Mouse (Mus musculus) cerebellum, adult 2 months (tissue): ENCODE results near the gene Rest. TPM values are rescaled to one million over a fixed set of nuclear protein-coding genes. Genes with fewer than 3 reads are reported as not detected.

Experiments
- DNase-seq, 2 experiments: peaks; one replicate each; pipeline ENCODE4 v3.0.0; 2021
- H3K27ac ChIP-seq: fragments of 200-500 bp; 2 replicates; pipeline ENCODE4 v1.5.1; 2012; ENCODE audit warnings: low read length, control low read depth, inconsistent platforms; ENCODE audit not compliant: insufficient read depth
- H3K27me3 ChIP-seq: fragments of 200-500 bp; 2 replicates; pipeline ENCODE4 v1.6.1; 2012; ENCODE audit warnings: inconsistent platforms, mild to moderate bottlenecking, low read length, moderate library complexity; ENCODE audit not compliant: control insufficient read depth, insufficient read depth
- H3K4me1 ChIP-seq: fragments of 200-500 bp; 2 replicates; pipeline ENCODE4 v1.6.1; 2011; ENCODE audit warnings: low read length; ENCODE audit not compliant: control insufficient read depth, insufficient read depth
- H3K4me3 ChIP-seq: fragments of 200-500 bp; replicated peaks from 2 replicates; pipeline ENCODE3; 2011; ENCODE audit warnings: mild to moderate bottlenecking, low read depth, low read length, control low read depth; ENCODE audit not compliant: insufficient read depth
- CTCF ChIP-seq: fragments of 200-500 bp; IDR thresholded peaks from 2 replicates; pipeline ENCODE4 v1.5.1; 2011; ENCODE audit warnings: low read depth, mild to moderate bottlenecking, control low read depth, low read length, moderate library complexity, borderline replicate concordance; ENCODE audit not compliant: insufficient read depth
- POLR2A ChIP-seq: fragments of 200-500 bp; IDR thresholded peaks from 2 replicates; pipeline ENCODE4 v1.6.1; 2011; ENCODE audit warnings: low read length, control low read depth, borderline replicate concordance; ENCODE audit not compliant: insufficient read depth
- WGBS: fragments of 180-500 bp; shearing (Covaris S2); methylation state at CpG from one replicate; pipeline ENCODE4 v1.1.7; 2018; 5-methylcytosine and 5-hydroxymethylcytosine counted together
- polyA plus RNA-seq: library from polyadenylated mRNA; depleted of rRNA; stranded (reverse); fragments of >200 nt; gene quantifications from 2 replicates; pipeline ENCODE4 v1.2.3, GENCODE M21; 2012

Rest gene
- polyA plus RNA-seq, 1 experiment, result 3.2 TPM

GRCm38 (mm10) chr5:77257603-77258002, 7.7 kb upstream of the Rest start:
- Histone ChIP-seq H3K4me3 (no peak overlapping the region), H3K4me1 (no peaks in the 10 kb centered on the region), H3K27me3 (no peaks in the 10 kb centered on the region), H3K27ac (no peak overlapping the region)
- WGBS, result 76% methylated on average over 3 of the region's 3 CpGs
- DNase-seq, result no peak
- TF ChIP-seq CTCF (no peak), POLR2A (no peak)

- Histone ChIP-seq H3K4me1 (no peaks in the 10 kb centered on the region), H3K27me3 (no peaks in the 10 kb centered on the region)
Observed at GRCm38 (mm10) chr5:77259315-77259714, 6.0 kb upstream of the Rest start.

GRCm38 (mm10) chr5:77260141-77260540, 5.2 kb upstream of the Rest start:
- Histone ChIP-seq H3K27ac (no peak overlapping the region), H3K27me3 (no peaks in the 10 kb centered on the region), H3K4me3 (no peak overlapping the region), H3K4me1 (no peaks in the 10 kb centered on the region)
- DNase-seq, result no peak
- 62% methylated on average over 6 of the region's 6 CpGs for WGBS
- no peak for TF ChIP-seq CTCF
- TF ChIP-seq POLR2A, result no peak

More at GRCm38 (mm10) chr5:77259315-77259714, 6.0 kb upstream of the Rest start:
- DNase-seq, result no peak
- no peak for TF ChIP-seq CTCF
- TF ChIP-seq POLR2A, result no peak
- Histone ChIP-seq H3K4me3 (no peak overlapping the region), H3K27ac (no peak overlapping the region)

GRCm38 (mm10) chr5:77261137-77261536, 4.2 kb upstream of the Rest start:
- DNase-seq, result no peak
- H3K4me3 ChIP-seq, result no peak overlapping the region
- H3K4me1 ChIP-seq, result no peaks in the 10 kb centered on the region
- 92% methylated on average over 4 of the region's 4 CpGs for WGBS
- TF ChIP-seq CTCF, result no peak
- TF ChIP-seq POLR2A, result no peak
- H3K27ac ChIP-seq, result no peak overlapping the region
- H3K27me3 ChIP-seq, result no peaks in the 10 kb centered on the region; the same call in 1 of the 2 replicates

GRCm38 (mm10) chr5:77262105-77262504, 3.2 kb upstream of the Rest start:
- TF ChIP-seq POLR2A (no peak), CTCF (no peak)
- DNase-seq, result no peak
- 60% methylated on average over 5 of the region's 5 CpGs for WGBS
- H3K4me1 ChIP-seq, result no peaks in the 10 kb centered on the region
- H3K27ac ChIP-seq, result no peak overlapping the region
- no peaks in the 10 kb centered on the region; the same call in 1 of the 2 replicates for H3K27me3 ChIP-seq
- no peak overlapping the region for H3K4me3 ChIP-seq

- TF ChIP-seq CTCF, result no peak
- TF ChIP-seq POLR2A, result no peak
- H3K27ac ChIP-seq, result no peak overlapping the region
- H3K27me3 ChIP-seq, result no peaks in the 10 kb centered on the region; the same call in 1 of the 2 replicates
- DNase-seq, result peak; percentile 25 to 36
- peak overlapping the region; percentile 60 for H3K4me3 ChIP-seq
- no peaks in the 10 kb centered on the region for H3K4me1 ChIP-seq
- WGBS, result under 1% methylated on average over 46 of the region's 53 CpGs
Observed at GRCm38 (mm10) chr5:77265671-77266065, 377 bp downstream of the Rest start.

GRCm38 (mm10) chr5:77266066-77266885, 985 bp downstream of the Rest start:
- WGBS, result 1% methylated on average over 74 of the region's 87 CpGs
- H3K4me3 ChIP-seq, result peak overlapping the region; percentile 60

GRCm38 (mm10) chr5:77266886-77267401, 1.7 kb downstream of the Rest start:
- peak overlapping the region; percentile 52 for H3K4me3 ChIP-seq
- TF ChIP-seq POLR2A, result no peak
- TF ChIP-seq CTCF, result no peak
- DNase-seq, result no peak
- no peaks in the 10 kb centered on the region; the same call in 1 of the 2 replicates for H3K27me3 ChIP-seq
- no peaks in the 10 kb centered on the region for H3K4me1 ChIP-seq
- no peak overlapping the region for H3K27ac ChIP-seq
- WGBS, result 19% methylated on average over 11 of the region's 11 CpGs

More at GRCm38 (mm10) chr5:77266066-77266885, 985 bp downstream of the Rest start:
- DNase-seq, result peak; percentile 21 to 30
- Histone ChIP-seq H3K27me3 (no peaks in the 10 kb centered on the region; the same call in 1 of the 2 replicates), H3K27ac (no peak overlapping the region), H3K4me1 (no peaks in the 10 kb centered on the region)
- TF ChIP-seq CTCF, result no peak
- TF ChIP-seq POLR2A, result no peak
